Mouse (Mus musculus): ENCODE measurements around the gene A430078G23Rik.

GRCm38 (mm10) chr8:3353811-3354442, 712 bp downstream of the A430078G23Rik start:
- TF ChIP-seq CTCF (IDR thresholded peaks at IDR 0.05; ENCODE audit: low read depth) (no peak), EP300 (IDR thresholded peaks at IDR 0.05; ENCODE audit: low read depth) (no peak)
